Mouse (Mus musculus) ES-E14 (cell line): ENCODE data around the gene Bmt2. TPM values are rescaled to one million over a fixed set of nuclear protein-coding genes. Genes with fewer than 3 reads are reported as not detected.

ENCODE experiments used
- DNase-seq: peaks from one replicate; pipeline ENCODE4 v3.0.0-alpha.2; 2013; ENCODE audit warnings: low read depth, low spot score
- H3K27ac ChIP-seq: 2 replicates; pipeline ENCODE4 v1.5.1; 2012; ENCODE audit warnings: low read depth, mild to moderate bottlenecking, low read length, moderate library complexity, mixed read lengths; ENCODE audit not compliant: poor library complexity, insufficient read depth, severe bottlenecking
- H3K36me3 ChIP-seq: 2 replicates; pipeline ENCODE4 v1.6.1; 2012; ENCODE audit warnings: mild to moderate bottlenecking, low read length, moderate library complexity, mixed read lengths; ENCODE audit not compliant: control insufficient read depth, poor library complexity, insufficient read depth, severe bottlenecking
- H3K4me1 ChIP-seq, 2 experiments: fragments of 150-350 bp in 1 of 2; sonication (generic) in 1 of 2; 2 replicates each; pipeline ENCODE4 v1.6.1; 2012; ENCODE audit warnings: low read length in 2 of 2, mild to moderate bottlenecking in 1 of 2, mixed read lengths in 1 of 2; ENCODE audit not compliant: control insufficient read depth in 2 of 2, insufficient read depth in 2 of 2, poor library complexity in 1 of 2
- H3K4me3 ChIP-seq, 2 experiments: fragments of 150-350 bp in 1 of 2; sonication (generic) in 1 of 2; 2 replicates each; pipeline ENCODE4 v1.5.1; 2012; ENCODE audit warnings: low read length in 2 of 2, low read depth in 1 of 2, mild to moderate bottlenecking in 1 of 2, mixed read lengths in 1 of 2; ENCODE audit not compliant: insufficient read depth in 1 of 2, poor library complexity in 1 of 2, severe bottlenecking in 1 of 2
- H3K9ac ChIP-seq: 2 replicates; pipeline ENCODE4 v1.6.1; 2012; ENCODE audit warnings: low read depth, mild to moderate bottlenecking, low read length, mixed read lengths; ENCODE audit not compliant: poor library complexity, insufficient read depth, severe bottlenecking
- H3K9me3 ChIP-seq: fragments of 150-350 bp; sonication (generic); 2 replicates; pipeline ENCODE4 v1.6.1; 2012; ENCODE audit warnings: low read depth, mild to moderate bottlenecking, low read length; ENCODE audit not compliant: control insufficient read depth, insufficient read depth
- CHD2 ChIP-seq: IDR thresholded peaks from 2 replicates; pipeline ENCODE4 v1.6.1; 2014; ENCODE audit warnings: mild to moderate bottlenecking, low read depth, low read length, inconsistent platforms
- HCFC1 ChIP-seq: IDR thresholded peaks from 2 replicates; pipeline ENCODE4 v1.6.1; 2012; ENCODE audit warnings: low read length, inconsistent platforms, borderline replicate concordance; ENCODE audit not compliant: insufficient read depth
- MAFK ChIP-seq: IDR thresholded peaks from 2 replicates; pipeline ENCODE4 v1.6.1; 2014; ENCODE audit warnings: mild to moderate bottlenecking, low read depth, low read length, inconsistent platforms; ENCODE audit not compliant: insufficient read depth
- ZC3H11A ChIP-seq: IDR thresholded peaks from 2 replicates; pipeline ENCODE4 v1.6.1; 2012; ENCODE audit warnings: low read depth, mild to moderate bottlenecking, inconsistent platforms, low read length, borderline replicate concordance
- ZNF384 ChIP-seq: IDR thresholded peaks from 2 replicates; pipeline ENCODE4 v1.6.1; 2012; ENCODE audit warnings: low read depth, low read length, inconsistent platforms
- in situ Hi-C, 2 experiments: fragments of 600-800 bp; cut with MboI; formaldehyde crosslinking; loops; one replicate each; pipeline ENCODE4 v1.15.1; 2025; ENCODE audit warnings: low sequenced_read_pairs in 2 of 2, inconsistent platforms in 1 of 2; ENCODE audit not compliant: unreplicated experiment in 2 of 2
- total RNA-seq: library from RNA; depleted of rRNA; stranded (reverse); fragments of 300-350 nt; gene quantifications from 2 replicates; pipeline ENCODE4 v1.2.3, GENCODE M21; 2012; rRNA removed

Bmt2 gene
- total RNA-seq, result 16.5 and 19.0 TPM in 2 replicates

DNA sequence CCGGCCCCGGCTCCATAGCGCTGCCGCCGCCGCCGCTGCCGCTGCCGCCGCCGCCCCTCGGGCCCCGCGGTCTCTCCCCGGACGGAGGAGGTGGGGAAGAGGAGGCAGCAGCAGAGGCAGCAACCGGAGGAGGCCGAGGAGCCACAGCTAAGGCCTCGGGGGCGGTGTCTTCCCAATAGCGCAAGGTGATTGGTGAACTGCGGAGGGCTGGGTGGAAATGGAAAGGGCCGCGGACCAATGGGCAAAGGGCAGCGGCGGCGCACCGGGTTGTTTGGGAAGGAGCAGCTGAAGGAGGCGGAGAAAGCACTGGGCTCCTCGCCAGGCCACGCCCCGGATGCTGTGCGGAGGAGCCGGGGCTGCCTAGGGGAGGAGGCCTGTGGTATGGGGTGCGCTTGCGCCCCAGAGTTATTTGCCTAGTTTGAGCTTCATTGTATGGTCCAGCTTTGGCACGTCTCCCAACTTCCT, at the start of gene Bmt2:
TSS of gene Bmt2 (minus strand) at position 149 of the 465 bp plus-strand sequence.
- DNase-seq, result peak; percentile 96
- Histone ChIP-seq H3K4me1 (no peaks in the 10 kb centered on the region), H3K36me3 (no peaks in the 10 kb centered on the region), H3K9me3 (no peaks in the 10 kb centered on the region), H3K4me3 (peak within 1 kb of the TSS; percentile 80 to 88), H3K9ac (peak within 1 kb of the TSS; percentile 85), H3K27ac (peak within 1 kb of the TSS; percentile 56)
- TF ChIP-seq MAFK (no peak), CHD2 (peak; percentile 67; the same call in 1 of the 2 replicates)
- in situ Hi-C loops, result no loop called here

DNA sequence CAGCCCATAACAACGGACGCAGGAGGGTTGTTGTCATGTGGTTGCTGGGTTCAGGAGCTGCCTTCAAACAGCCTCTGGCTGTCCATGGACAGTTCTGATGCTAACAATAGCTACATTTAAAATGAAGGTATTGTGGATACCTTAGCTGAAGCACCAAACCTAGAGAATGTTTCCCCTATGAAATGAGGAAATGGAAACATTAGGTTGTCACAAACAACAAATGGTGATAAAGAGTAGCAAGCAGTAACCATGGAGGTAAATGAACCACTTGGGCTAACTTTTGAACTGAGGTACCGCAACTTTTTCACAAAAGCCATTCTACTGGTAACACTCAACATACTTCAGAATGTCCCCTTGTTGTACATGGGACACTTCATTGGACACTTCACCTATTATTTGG, 44.4 kb upstream of the Bmt2 start:
- H3K4me3 ChIP-seq, result no peak overlapping the region
- no peak overlapping the region for H3K9ac ChIP-seq
- no peak for DNase-seq
- in situ Hi-C loops, result no loop called here
- H3K9me3 ChIP-seq, result no peaks in the 10 kb centered on the region
- no peaks in the 10 kb centered on the region for H3K36me3 ChIP-seq
- no peak overlapping the region for H3K27ac ChIP-seq
- no peaks in the 10 kb centered on the region for H3K4me1 ChIP-seq
- TF ChIP-seq HCFC1 (no peak), CHD2 (no peak), ZNF384 (no peak), ZC3H11A (no peak), MAFK (no peak)

DNA sequence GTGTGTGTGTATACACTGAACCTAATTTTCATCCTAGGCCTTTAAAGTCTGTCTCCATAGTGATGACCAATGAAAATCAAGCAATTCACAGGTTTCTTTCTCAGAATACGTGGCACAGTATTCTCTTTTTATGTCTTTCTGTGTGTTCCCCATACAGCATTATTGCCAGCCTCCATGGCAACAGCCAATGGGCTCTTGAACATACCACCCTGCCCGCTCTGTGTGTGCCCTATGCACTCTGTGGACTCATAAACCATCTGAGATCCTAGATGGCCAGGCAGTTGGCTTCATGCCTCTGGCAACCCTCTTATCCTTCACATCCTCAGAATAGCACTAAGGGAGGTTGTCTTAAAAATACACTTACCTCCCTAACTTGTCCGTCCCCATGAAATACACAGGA, 37.1 kb upstream of the Bmt2 start:
- H3K9me3 ChIP-seq, result no peaks in the 10 kb centered on the region
- in situ Hi-C loops, result no loop called here
- no peak overlapping the region for H3K9ac ChIP-seq
- H3K4me3 ChIP-seq, result no peak overlapping the region
- no peak for DNase-seq
- no peak for TF ChIP-seq CHD2
- TF ChIP-seq ZC3H11A, result no peak
- no peak for TF ChIP-seq ZNF384
- TF ChIP-seq MAFK, result no peak
- no peak for TF ChIP-seq HCFC1
- H3K36me3 ChIP-seq, result no peaks in the 10 kb centered on the region
- no peaks in the 10 kb centered on the region for H3K4me1 ChIP-seq
- no peak overlapping the region for H3K27ac ChIP-seq

DNA sequence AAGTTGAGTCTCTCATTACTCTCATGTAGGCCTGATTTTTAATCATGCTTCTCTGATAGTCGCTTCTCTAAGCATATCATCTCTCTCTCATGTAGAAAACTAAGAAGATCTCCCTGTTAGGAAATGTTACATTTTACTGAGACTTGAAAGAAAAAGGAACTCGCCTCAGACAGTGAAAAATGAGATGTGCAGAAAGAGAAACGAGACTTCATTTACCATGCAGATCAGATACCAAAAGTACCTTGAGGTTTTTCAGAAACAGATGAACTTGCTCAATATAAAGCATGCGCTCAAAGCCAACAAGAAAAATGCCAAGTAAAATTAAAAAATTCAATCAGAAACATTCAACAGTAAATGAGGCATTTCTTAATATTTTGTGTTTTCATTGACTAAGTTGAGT, 19.1 kb upstream of the Bmt2 start:
- H3K4me1 ChIP-seq, result no peaks in the 10 kb centered on the region
- no peak overlapping the region for H3K4me3 ChIP-seq
- peaks cover 1% of the 10 kb centered on the region; the same call in 1 of the 2 replicates for H3K9me3 ChIP-seq
- in situ Hi-C loops, result no loop called here
- TF ChIP-seq ZC3H11A (no peak), MAFK (no peak), HCFC1 (no peak), CHD2 (no peak), ZNF384 (no peak)
- H3K36me3 ChIP-seq, result no peaks in the 10 kb centered on the region
- H3K9ac ChIP-seq, result no peak overlapping the region
- no peak overlapping the region for H3K27ac ChIP-seq
- DNase-seq, result no peak

DNA sequence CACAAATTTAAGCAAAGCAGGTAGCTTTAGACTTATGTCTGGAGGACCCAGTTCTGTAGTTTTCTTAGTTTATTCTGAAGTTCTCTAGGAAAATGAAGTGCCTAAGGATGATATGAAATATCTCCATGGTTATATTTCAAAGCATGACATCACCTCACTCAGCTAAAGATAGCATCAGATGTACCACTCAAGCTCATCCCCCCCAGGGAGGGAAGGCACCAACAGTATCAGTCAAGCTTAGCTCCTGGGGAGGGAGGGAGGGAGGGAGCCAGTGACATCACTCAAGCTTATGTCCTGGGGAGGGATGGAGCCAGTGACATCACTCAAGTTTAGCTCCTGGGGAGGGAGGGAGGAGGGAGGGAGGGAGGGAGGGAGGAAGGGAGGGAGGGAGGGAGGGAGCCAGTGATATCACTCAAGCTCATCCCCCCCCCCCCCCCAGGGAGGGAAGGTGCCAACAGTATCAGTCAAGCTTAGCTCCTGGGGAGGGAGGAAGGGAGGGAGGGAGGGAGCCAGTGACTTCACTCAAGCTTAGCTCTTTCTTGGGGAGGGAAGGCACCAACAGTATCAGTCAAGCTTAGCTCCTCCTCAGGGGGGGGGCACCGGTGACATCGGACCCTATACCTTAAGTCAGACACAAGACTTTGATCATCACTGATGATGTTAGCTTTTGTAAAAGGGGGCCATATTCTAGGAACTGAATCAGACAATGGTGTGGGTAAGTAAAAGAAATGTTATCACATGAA, 17.5 kb upstream of the Bmt2 start:
- in situ Hi-C loops, result no loop called here
- no peak overlapping the region for H3K27ac ChIP-seq
- H3K9me3 ChIP-seq, result peaks cover 1% of the 10 kb centered on the region; the same call in 1 of the 2 replicates
- no peaks in the 10 kb centered on the region for H3K36me3 ChIP-seq
- TF ChIP-seq MAFK, result no peak
- TF ChIP-seq HCFC1, result no peak
- TF ChIP-seq ZC3H11A, result no peak
- no peak for TF ChIP-seq ZNF384
- TF ChIP-seq CHD2, result no peak
- H3K9ac ChIP-seq, result no peak overlapping the region
- no peak overlapping the region for H3K4me3 ChIP-seq
- no peaks in the 10 kb centered on the region for H3K4me1 ChIP-seq
- no peak for DNase-seq
